Mouse (Mus musculus) embryo, embryonic 11.5 days (tissue): ENCODE data around the gene Mast3.

Source experiments
- DNase-seq: peaks from one replicate; pipeline ENCODE4 v3.0.0-alpha.2; 2012; ENCODE audit warnings: low read depth, low spot score

Gene Mast3

DNA sequence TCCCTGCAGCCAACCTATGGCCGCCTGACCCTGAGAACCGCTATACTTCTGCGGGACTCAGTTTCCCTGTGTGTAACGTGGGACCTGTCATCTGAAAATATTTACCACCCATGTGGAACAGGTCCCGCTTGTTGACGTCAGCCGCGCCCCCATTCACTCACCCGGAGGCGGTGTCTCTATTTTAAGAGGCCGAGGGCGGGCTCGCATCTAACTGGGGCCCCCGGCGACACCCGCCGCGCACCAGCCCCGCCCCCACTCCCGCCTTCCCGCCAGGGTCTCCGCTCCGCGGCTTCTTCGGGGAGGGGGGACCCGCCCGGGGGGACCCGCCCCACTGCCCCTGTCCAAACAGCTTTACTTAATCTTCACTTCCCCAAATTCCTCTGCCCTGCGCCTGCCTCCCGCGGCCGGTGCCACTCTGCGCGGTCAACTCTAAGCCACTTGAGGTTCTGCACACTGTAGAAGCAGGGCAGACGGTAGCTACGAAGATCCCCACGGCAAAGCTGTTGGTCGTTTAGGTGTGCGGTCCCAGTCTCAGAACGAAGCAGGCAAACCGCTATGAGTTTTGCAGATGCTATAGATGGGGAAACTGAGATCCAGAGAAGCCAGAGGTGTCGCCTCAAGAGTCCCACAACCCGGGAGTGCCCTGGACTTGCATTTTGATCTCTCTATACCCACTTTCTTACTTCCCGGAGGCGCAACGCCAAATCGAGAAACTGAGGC, 933 bp downstream of the Mast3 start:
- no peak for DNase-seq

DNA sequence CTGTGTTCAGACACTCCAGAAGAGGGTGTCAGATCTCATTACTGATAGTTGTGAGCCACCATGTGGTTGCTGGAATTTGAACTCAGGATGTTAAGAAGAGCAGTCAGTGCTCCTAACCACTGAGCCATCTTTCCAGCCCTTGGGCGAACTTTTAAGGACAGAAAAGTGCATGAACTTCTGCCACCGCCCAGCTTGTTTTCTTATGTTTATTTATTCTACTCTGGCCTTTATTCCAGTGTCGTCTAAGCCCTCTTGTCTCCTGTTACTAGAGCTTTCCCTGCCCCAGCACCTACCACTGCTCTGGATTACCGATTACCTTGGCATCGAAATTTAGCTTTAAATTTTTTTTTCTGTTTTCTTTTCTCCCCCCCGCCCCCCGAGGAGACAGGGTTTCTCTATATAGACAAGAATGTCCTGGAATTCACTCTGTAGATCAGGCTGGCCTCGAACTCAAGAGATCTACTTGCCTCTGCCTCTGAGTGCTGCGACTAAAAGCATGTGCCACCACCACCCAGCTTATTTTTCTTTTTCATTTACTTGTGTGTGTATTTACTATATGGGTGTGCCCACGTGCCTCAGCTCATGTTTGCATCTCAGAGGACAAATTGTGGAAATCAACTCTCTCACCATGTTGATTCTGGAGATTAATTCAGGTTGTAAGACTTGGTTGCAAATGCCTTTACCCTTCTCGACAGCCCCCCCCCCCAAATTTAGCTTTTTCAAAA, 1.9 kb downstream of the Mast3 start:
- no peak for DNase-seq

DNA sequence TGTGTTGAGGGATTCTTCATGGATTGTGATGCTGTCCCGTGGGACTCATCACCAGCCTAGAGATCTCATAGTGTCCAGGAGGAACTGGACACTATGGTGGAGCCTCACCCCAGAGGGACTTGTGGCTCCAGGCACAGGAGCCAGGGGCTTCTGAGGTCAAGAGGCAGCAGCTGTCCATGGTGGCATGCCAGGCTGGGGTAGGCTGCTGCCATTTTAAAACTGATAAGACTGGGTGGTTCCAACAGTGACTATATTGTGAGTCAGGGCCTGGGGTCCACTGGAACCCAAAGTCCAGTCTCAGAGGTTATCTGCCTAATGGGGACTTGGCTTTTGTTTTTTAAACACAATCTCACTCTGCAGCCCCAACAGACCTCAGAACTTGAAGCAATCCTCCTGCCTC, 3.0 kb downstream of the Mast3 start:
- DNase-seq: no peak

DNA sequence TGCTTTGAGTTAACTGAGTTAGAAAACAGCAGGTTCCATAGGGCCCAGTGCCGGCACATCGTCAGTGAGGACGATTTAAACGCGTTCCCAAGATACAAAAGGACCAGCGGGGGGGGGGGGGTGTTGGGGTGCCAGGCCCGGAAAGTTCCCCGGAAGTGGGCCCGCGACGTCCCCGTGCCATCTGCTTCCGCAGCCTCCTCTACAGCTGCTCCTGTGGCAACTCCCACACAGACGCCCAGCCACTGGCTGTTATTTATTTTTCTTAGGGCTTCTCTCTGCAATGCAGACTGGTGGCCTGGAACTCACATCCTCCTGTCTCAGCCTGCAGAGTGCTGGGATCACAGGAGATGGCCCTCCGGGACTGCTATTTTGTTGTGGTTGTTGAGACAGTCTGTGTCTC, 3.7 kb downstream of the Mast3 start:
- no peak for DNase-seq

DNA sequence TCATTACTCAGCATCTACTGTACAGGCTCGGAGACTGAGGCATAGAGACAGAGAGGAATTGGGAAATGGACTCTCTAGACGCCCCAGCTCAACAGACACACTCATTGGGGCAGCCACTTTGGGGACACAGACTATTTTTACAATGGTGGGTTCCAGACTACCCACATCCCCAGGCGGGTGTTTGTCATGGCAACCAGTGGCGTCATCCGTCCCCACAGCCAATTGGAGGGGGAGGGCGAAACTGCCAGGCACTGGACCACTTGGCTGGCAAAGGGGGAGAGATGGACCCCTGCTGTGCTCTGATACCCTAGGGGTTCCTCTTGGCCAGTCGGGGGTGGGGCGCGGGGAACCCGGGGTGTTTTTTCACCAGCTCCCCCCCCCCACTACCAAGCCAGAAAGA, 4.2 kb downstream of the Mast3 start:
- DNase-seq: no peak

DNA sequence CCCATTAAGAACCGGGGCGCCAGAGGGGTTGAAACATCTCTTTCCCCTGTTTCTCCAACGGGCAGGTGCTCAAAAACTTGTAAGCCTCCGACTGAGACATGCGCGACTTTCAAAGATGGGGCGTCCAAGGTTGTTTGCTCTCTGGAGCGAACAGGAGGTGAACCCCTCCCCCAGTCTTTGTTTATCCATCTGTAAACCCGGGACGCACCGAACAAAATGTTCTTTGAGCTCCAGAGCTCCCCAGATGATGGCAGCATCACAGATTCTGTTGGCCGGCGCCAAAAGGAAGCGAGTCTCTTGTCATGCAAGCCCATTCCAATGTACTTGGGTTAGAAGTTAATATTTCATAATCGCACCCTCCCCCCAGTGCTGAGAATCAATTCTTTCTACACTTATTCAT, 6.6 kb downstream of the Mast3 start:
- no peak for DNase-seq

DNA sequence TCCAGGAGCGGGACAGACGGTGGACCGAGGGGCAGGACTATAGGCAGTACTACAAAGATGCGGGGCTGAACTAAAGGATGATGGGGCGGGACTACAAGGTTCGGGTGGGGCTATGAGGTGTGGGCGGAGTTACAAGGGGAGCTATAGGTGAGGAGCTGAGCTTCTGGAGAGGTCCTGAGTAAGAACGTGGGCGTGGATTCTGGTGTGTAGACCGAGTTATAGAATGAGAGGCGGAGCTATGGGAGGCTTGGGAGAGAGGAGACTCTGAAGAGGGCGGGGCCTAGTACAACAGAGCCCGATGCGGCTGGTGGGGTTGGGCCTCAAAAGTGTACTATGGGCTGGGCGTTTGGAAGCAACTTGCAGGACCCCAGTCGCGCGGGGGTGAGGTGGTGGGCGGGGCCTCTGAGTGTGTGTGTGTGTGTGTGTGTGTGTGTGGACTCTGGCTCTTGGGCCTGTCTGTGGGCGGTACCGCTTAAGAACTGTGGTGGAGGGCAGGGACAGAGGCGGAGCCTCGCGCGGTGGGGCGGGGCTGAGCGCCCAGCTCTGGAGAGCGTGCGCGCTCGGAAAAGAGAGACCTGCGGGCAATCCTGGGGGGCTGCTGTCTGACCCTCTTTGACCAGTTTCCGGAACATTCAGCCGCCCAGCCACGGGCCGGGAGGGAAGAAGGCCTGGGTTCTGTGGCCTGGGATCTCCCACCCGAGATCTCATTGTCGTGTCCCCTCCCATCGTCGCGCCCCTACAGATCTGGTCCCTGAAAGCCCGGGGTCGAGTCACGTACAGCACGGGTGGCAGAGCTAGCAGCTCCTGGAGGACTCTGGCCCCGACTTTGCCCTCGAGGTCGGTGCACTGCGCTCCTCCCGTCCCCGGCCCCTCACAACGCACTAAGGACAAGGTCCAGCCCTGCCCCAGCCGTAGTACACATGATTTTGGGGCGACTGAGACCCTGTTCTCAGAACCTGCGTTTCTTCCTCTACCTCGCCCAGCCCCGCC, 7.5 kb downstream of the Mast3 start:
- DNase-seq: peak; percentile 84

DNA sequence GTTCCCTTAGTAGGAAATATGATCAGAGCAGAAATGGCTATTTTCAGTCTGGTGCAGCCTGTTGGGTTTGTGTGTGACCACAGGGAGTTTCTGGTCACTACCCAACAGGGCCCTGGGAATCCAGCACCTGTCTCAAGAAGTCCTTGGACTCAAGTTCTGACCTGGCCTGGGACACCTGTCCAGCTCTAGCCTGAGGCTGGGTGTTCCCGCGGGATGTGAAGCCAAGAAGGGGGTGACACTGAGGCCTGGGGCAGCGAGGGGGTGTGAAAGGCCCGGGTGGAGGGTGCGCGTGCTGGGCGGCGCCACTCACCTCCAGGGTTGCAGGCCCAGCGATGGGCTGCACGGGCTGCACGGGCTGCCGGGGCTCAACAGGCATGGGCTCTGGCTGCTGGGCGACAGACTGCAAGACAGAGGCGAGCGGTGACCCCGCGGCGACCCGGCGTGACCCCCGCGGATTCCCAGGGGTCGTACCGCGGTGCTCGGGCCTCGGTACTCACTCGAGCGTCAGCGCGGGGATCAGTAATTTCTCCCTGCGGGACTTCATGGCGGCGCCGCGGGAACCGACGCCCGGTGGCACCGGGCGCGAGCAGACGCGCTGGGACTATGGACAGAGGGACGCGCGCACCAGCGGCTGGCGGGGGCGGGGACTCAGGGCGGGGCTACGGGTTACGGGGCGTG, 8.3 kb downstream of the Mast3 start:
- no peak for DNase-seq

DNA sequence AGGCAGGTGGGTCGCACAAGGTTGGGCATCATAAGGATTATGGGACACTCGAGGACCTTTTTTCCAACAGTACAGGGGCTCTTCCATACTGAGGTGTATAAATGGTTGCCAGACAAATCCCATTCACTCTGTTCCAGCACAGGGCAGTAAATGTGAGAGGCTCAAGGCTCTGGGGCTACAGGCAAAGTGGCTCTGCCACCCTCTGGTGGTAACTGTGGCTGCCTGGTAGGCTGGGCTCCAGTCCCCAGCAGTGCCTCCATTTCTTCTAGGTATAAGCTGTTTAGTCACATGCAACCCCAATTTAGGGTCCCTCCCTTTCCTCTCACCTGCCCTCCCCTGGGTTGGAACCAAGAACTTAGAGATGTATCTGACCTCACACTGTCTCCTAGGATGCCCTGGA, 9.5 kb downstream of the Mast3 start:
- DNase-seq: no peak

DNA sequence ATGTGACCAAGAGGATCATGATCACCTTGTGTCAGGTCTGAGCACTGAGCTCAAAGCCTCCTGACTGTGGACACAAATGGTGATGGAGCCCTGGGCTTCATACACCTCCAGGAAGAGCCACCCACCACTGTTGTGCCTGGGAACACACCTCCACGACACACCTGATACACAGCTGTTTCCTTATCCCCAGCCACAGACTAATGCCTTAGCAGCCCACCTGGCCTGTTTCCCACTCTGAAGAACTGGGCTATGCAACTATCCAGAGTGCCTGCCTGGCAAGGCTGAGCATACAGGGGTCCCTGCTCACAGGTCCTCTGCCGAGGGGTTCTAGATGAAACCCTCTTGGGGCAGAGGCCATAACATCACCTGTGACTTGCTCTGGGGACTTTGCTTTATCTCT, 10.6 kb downstream of the Mast3 start:
- no peak for DNase-seq

DNA sequence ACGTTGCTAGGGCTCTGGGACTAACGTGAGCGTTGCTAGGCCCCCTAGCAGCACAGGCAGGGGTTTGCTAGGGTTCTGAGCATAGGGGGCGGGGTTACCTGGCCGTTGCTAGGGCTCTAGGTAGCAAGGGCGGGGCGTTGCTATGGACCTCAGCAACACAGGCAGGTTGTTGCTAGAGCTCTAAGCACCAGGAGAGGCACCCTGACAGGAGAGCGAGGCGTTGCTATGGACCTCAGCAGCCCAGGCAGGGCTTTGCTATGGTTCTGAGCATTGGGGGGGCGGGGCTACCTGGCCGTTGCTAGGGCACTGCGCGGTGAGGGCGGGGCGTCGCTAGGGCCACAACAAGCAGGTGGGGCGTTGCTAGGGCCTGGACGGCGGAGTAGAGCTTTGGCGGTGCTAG, 12.2 kb downstream of the Mast3 start:
- no peak for DNase-seq

DNA sequence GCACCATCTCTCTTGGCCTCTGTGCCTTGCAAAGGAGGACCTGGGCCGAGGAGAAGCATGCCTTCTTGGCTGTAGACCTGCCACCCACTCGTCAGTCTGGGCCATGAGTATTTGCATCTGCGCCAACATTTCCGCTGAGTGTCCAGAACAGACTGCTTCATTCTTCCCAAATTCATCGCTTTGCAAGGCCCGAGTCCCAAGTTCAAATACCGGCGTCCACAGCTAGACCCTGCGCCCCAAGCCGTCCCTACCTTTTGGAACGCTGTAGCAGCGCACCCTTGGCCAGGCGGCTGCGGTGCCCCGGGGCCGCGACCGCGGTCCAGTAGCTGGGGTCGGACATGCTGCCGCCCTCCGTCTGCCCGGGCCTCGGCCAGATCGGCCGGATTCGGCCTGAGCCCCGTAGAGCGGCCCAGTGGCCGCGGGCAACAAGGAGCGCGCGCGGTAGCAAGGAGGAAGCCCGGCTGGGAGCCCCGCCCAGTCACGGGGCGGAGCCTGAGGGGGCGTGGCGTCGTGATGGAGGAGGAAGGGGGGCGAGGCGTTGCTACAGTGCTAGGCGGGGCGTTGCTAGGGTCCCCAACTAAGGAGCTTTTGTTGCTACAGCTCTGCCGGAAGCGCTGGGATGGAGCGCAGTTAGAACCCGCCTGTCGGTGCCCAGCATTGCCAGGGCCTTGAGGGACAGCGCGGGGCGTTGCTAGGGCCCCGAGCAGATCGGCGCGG, 12.7 kb downstream of the Mast3 start:
- peak; percentile 94 for DNase-seq

DNA sequence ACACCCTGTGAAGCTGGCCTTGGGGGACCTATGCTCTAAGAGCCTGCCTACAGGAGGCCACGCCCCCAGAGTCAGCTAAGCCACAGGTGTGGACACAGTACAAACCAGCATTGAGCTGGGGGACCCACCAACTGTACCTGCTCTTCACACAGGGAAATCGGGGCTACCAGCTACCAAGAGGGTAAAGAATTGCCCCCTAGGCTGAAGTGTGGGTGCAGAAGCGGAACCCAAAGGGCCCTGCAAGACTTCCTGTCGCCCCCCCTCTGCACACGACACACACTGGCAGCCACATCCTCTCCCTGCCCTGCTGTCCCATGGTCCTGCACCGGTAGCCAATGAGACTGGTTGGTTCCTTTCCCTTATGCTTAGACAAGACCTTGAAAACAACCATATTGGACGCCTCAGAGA, 13.6 kb downstream of the Mast3 start:
- no peak for DNase-seq

DNA sequence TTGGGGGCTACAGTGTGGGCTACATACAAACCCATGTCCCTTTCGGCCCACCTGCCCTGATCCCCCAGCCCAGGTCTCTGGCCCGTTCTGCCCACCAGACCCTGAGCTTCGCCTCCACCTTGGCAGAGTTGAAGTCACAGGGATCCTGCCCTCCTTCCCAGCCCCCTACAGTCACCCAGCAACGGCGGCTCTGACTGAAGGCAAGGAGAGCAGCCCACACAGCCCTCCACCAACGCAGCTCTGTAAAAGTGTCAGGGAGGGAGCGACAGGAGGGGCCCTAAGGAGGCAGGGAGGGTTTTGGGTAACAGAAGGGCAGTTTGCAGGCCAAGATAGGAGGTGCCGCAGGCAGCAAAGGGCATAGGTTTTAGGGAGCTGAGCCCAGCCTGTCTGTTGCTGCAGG, 14.0 kb downstream of the Mast3 start:
- no peak for DNase-seq

DNA sequence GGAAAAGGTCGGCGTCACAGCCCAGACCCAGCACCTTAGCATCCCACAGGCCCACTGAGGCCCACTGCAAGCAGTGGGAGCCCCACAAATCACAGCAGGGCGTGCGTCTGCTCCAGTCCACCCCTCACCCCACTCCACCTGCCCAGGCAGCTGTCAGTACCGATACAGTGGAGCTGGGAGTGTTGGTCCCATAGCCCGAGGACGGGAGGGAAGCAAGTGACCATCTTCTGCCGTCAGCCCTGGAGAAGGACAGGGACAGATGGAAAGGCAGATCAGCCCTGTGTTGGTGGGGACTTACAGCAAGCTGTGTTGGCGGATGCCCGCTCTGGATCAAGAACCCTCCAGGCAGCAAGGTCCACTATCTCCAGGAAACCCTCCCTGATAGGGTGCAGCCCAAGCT, 15.8 kb downstream of the Mast3 start:
- no peak for DNase-seq

DNA sequence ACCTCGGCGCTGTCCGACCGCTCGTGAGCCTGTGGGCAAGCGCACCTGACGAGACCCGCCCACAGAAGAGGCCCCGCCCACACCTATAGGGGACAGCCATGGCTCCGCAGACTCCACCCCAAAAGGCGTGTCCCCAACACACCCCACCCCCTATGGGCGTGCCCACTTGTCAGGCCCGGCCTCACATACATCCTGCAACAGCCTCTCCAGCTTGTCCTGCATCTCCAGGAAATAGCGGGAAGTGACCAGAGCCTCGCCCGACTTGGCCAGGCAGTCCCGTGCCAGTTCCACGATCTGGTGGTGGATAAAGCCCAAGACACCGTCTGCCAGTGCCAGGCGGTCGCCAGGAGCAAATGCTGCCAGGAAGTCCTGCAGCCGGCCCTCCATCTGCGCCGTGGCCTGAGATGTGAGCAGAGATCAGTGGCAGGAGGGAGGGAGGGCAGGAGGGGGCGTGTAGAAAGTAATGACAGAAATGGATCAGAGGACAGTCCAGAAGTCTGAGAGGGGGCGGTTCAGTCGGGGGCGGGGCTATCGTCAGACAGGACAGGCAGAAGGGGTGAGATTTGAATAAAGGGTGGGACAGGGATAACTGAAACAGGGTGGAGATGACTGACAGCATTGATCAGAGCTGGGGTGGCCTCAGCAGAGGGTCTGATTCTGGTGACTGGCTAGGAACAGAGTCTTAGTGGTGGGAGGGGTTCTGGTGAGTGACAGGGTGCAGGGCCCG, 16.8 kb downstream of the Mast3 start:
- no peak for DNase-seq

DNA sequence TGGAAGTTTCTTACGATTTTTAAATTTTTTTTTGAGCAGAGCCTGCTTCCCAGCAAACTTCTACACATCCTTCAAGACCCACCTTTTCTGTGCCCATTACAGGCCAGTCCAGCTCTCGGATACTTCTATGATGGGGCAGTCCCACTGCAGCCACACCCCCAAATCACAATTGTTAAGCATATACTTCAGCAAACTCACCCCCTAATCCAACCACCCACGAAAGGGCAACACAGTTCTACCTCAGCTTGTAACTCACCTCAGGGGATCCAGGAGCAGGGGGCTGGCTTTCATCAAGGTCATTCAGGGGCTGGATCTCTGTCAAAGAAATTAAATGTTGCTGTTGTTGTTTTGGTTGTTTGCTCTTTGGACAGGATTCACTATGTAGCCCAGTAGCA, 17.8 kb downstream of the Mast3 start:
- no peak for DNase-seq

DNA sequence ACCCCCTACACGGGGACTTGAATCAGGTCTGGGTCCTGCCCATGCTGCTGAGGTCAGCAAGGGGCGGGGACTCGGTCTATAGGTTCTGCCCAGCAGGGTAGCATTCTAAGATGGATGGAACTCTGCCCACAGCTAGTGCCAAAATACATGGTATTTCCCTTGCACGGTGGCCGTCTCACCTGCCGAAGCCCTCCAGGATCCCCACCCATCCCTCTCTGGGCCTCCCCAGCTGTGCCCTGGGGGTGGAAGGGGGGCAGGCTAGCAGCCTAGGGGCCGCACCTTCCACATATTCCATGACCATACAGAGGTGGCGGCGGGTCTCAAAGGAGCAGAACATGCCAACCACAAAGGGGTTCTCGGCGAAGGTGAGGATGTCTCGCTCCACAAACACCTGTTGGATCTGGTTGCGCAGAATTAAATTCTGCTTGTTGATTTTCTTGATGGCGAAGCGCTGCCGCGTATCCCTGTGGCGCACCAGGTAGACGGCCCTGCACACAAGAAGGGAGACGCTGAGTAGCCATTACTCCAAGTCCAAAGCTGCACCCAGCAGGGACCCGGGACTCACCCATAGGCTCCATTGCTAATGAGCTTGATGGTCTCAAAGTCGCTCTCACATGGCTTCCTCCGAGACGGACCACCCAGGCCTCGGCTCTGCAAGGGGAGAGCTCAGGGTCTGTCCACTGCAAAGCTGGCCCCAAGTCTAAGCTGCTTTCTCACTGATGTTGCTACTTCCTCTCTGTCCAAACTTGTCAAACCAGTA, 18.4 kb downstream of the Mast3 start:
- no peak for DNase-seq

DNA sequence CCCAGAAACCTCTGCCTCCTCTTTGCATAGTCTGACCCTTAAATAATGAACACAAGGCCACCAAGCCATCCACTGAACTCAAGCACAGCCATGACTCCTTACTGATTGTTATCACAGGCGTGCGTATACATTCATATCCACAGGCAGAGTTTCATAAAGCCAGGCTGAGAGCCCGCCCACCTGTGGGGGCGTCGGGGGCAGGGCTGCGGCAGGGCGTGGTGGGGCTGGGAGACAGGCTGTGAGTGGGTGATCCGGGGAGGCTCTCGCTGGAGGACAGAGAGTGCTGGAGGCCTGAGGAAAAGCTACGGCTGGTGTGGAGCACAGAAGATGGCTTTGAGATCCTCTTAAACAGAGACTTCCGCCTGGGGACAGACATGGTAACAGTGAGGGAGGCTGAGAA, 24.8 kb downstream of the Mast3 start:
- DNase-seq: no peak
